Mouse (Mus musculus) ES-E14 (cell line): ENCODE measurements around the gene Ccdc148. TPM values are rescaled to one million over a fixed set of nuclear protein-coding genes. Genes with fewer than 3 reads are reported as not detected.

ENCODE experiments used
- DNase-seq: peaks from one replicate; pipeline ENCODE4 v3.0.0-alpha.2; 2013; ENCODE audit warnings: low read depth, low spot score
- H3K27ac ChIP-seq: 2 replicates; pipeline ENCODE4 v1.5.1; 2012; ENCODE audit warnings: low read depth, mild to moderate bottlenecking, low read length, moderate library complexity, mixed read lengths; ENCODE audit not compliant: poor library complexity, insufficient read depth, severe bottlenecking
- H3K36me3 ChIP-seq: 2 replicates; pipeline ENCODE4 v1.6.1; 2012; ENCODE audit warnings: mild to moderate bottlenecking, low read length, moderate library complexity, mixed read lengths; ENCODE audit not compliant: control insufficient read depth, poor library complexity, insufficient read depth, severe bottlenecking
- H3K4me1 ChIP-seq, 2 experiments: fragments of 150-350 bp in 1 of 2; sonication (generic) in 1 of 2; 2 replicates each; pipeline ENCODE4 v1.6.1; 2012; ENCODE audit warnings: low read length in 2 of 2, mild to moderate bottlenecking in 1 of 2, mixed read lengths in 1 of 2; ENCODE audit not compliant: control insufficient read depth in 2 of 2, insufficient read depth in 2 of 2, poor library complexity in 1 of 2
- H3K4me3 ChIP-seq, 2 experiments: fragments of 150-350 bp in 1 of 2; sonication (generic) in 1 of 2; 2 replicates each; pipeline ENCODE4 v1.5.1; 2012; ENCODE audit warnings: low read length in 2 of 2, low read depth in 1 of 2, mild to moderate bottlenecking in 1 of 2, mixed read lengths in 1 of 2; ENCODE audit not compliant: insufficient read depth in 1 of 2, poor library complexity in 1 of 2, severe bottlenecking in 1 of 2
- H3K9ac ChIP-seq: 2 replicates; pipeline ENCODE4 v1.6.1; 2012; ENCODE audit warnings: low read depth, mild to moderate bottlenecking, low read length, mixed read lengths; ENCODE audit not compliant: poor library complexity, insufficient read depth, severe bottlenecking
- H3K9me3 ChIP-seq: fragments of 150-350 bp; sonication (generic); 2 replicates; pipeline ENCODE4 v1.6.1; 2012; ENCODE audit warnings: low read depth, mild to moderate bottlenecking, low read length; ENCODE audit not compliant: control insufficient read depth, insufficient read depth
- CHD2 ChIP-seq: IDR thresholded peaks from 2 replicates; pipeline ENCODE4 v1.6.1; 2014; ENCODE audit warnings: mild to moderate bottlenecking, low read depth, low read length, inconsistent platforms
- HCFC1 ChIP-seq: IDR thresholded peaks from 2 replicates; pipeline ENCODE4 v1.6.1; 2012; ENCODE audit warnings: low read length, inconsistent platforms, borderline replicate concordance; ENCODE audit not compliant: insufficient read depth
- MAFK ChIP-seq: IDR thresholded peaks from 2 replicates; pipeline ENCODE4 v1.6.1; 2014; ENCODE audit warnings: mild to moderate bottlenecking, low read depth, low read length, inconsistent platforms; ENCODE audit not compliant: insufficient read depth
- ZC3H11A ChIP-seq: IDR thresholded peaks from 2 replicates; pipeline ENCODE4 v1.6.1; 2012; ENCODE audit warnings: low read depth, mild to moderate bottlenecking, inconsistent platforms, low read length, borderline replicate concordance
- ZNF384 ChIP-seq: IDR thresholded peaks from 2 replicates; pipeline ENCODE4 v1.6.1; 2012; ENCODE audit warnings: low read depth, low read length, inconsistent platforms
- in situ Hi-C, 2 experiments: fragments of 600-800 bp; cut with MboI; formaldehyde crosslinking; loops; one replicate each; pipeline ENCODE4 v1.15.1; 2025; ENCODE audit warnings: low sequenced_read_pairs in 2 of 2, inconsistent platforms in 1 of 2; ENCODE audit not compliant: unreplicated experiment in 2 of 2
- total RNA-seq: library from RNA; depleted of rRNA; stranded (reverse); fragments of 300-350 nt; gene quantifications from 2 replicates; pipeline ENCODE4 v1.2.3, GENCODE M21; 2012

Ccdc148 gene
- total RNA-seq, 1 experiment: 0.27 TPM

- no peak for TF ChIP-seq HCFC1
- no peak for TF ChIP-seq ZC3H11A
- no peak for TF ChIP-seq ZNF384
- TF ChIP-seq MAFK: no peak
- TF ChIP-seq CHD2: no peak
- in situ Hi-C loops: no loop called here
- Histone ChIP-seq H3K9ac (no peak overlapping the region), H3K4me3 (no peak overlapping the region), H3K4me1 (no peaks in the 10 kb centered on the region), H3K36me3 (no peaks in the 10 kb centered on the region), H3K9me3 (no peaks in the 10 kb centered on the region), H3K27ac (no peak overlapping the region)
- DNase-seq: no peak
Observed at GRCm38 (mm10) chr2:58925551-58925950, 234.9 kb downstream of the Ccdc148 start.

- H3K4me3 ChIP-seq: no peak overlapping the region
- H3K9ac ChIP-seq: no peak overlapping the region
- no peaks in the 10 kb centered on the region for H3K4me1 ChIP-seq
- H3K9me3 ChIP-seq: no peaks in the 10 kb centered on the region
- H3K36me3 ChIP-seq: no peaks in the 10 kb centered on the region
- no peak for DNase-seq
- no peak overlapping the region for H3K27ac ChIP-seq
- TF ChIP-seq HCFC1 (no peak), MAFK (no peak), ZNF384 (no peak), ZC3H11A (no peak), CHD2 (no peak)
- in situ Hi-C loops: no loop called here
Observed at GRCm38 (mm10) chr2:58918351-58918750, 242.1 kb downstream of the Ccdc148 start.

- Histone ChIP-seq H3K27ac (no peak overlapping the region), H3K9ac (no peak overlapping the region), H3K9me3 (no peaks in the 10 kb centered on the region), H3K4me3 (no peak overlapping the region), H3K36me3 (no peaks in the 10 kb centered on the region), H3K4me1 (no peaks in the 10 kb centered on the region)
- in situ Hi-C loops: no loop called here
- DNase-seq: no peak
- TF ChIP-seq ZC3H11A (no peak), MAFK (no peak), CHD2 (no peak), HCFC1 (no peak), ZNF384 (no peak)
Observed at GRCm38 (mm10) chr2:58912339-58912738, 248.1 kb downstream of the Ccdc148 start.

GRCm38 (mm10) chr2:58906814-58907516 is 253.5 kb downstream of the Ccdc148 start:
- no peak overlapping the region for H3K27ac ChIP-seq
- H3K4me3 ChIP-seq: no peak overlapping the region
- TF ChIP-seq ZNF384 (no peak), CHD2 (no peak), HCFC1 (no peak), MAFK (no peak), ZC3H11A (no peak)
- no peak for DNase-seq
- no peaks in the 10 kb centered on the region for H3K9me3 ChIP-seq
- no peaks in the 10 kb centered on the region for H3K36me3 ChIP-seq
- in situ Hi-C loops: no loop called here
- no peak overlapping the region for H3K9ac ChIP-seq
- no peaks in the 10 kb centered on the region for H3K4me1 ChIP-seq

- Histone ChIP-seq H3K9me3 (no peaks in the 10 kb centered on the region), H3K9ac (no peak overlapping the region), H3K4me3 (no peak overlapping the region), H3K27ac (no peak overlapping the region), H3K4me1 (no peaks in the 10 kb centered on the region), H3K36me3 (no peaks in the 10 kb centered on the region)
- no peak for DNase-seq
- TF ChIP-seq HCFC1 (no peak), MAFK (no peak), ZC3H11A (no peak), ZNF384 (no peak), CHD2 (no peak)
- in situ Hi-C loops: no loop called here
Observed at GRCm38 (mm10) chr2:58905057-58905456, 255.4 kb downstream of the Ccdc148 start.
